Mouse (Mus musculus): Measurements from ENCODE around the gene Myo1f.

Gene Myo1f

DNA sequence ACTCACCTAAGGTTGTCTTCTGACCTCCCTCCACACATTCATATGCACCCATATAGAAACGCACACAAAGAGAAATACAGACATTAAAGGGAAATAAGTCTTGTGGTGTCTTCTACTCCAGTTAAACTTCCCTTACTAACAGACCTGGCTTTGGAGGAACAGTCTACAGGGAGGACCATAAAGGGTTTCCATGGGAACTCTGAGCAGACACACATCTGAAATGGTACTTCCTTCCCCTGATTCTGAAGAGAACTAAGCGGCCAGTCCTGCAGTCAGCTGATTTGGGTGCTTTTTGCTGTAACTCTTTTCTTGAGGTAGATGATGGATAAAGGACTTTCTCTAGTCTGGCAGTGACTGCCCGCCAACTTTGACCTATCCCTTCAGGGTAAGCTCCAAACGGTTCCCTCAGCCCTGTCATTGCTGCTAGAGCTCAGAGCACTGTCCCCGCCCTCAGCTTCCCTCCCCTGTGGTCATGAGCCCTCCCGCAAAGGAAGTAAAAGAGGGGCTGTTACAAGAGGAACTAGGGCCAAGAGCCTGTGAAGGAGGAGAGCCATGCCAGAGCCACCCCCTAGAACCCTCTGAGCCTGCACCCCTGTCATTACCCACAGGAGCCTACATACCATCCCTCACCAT, at the start of gene Myo1f:
Myo1f (plus strand) TSS at position 485 of the 633 bp plus-strand sequence.
- no peak for DNase-seq (ENCODE audit: extremely low read depth, insufficient read length, low spot score)

DNA sequence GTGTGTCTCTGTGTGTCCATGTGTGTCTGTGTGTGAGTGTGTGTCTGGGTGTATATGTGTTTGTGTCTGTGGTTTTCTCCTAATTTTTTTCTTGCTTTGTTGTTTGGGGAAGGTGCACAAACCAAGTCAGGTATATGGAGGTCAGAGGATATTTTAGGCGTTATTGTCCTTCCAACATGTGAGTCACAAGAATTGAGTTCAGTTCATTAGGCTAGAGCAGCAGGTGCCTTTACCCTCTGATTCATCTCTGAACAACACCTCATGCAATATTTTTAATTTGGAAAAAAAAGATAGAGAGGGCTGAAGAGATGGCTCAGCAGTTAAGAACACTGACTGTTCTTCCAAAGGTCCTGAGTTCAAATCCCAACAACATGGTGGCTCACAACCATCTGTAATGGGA, 47.1 kb upstream of the Myo1f start:
- DNase-seq (ENCODE audit: extremely low read depth, insufficient read length, low spot score): no peak

DNA sequence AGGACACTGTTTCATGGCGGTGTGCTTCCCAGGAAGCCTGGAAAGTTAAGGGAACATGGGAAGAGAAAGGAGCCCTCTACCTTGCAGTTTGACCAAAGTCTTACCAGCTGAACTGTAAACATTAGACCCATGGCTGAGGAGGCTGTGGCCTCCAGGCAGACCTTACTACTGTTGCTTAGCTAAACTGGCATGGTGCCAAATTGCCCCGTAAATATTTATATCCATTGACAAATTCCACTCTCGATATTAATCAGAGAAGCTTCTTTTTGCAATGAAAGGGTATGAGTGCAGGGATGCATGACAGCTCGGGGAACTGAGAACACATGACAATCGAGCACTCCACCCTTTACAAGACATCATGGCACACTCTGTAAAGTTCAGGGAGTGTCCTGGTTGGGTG, 45.3 kb upstream of the Myo1f start:
- DNase-seq (ENCODE audit: extremely low read depth, insufficient read length, low spot score): no peak

DNA sequence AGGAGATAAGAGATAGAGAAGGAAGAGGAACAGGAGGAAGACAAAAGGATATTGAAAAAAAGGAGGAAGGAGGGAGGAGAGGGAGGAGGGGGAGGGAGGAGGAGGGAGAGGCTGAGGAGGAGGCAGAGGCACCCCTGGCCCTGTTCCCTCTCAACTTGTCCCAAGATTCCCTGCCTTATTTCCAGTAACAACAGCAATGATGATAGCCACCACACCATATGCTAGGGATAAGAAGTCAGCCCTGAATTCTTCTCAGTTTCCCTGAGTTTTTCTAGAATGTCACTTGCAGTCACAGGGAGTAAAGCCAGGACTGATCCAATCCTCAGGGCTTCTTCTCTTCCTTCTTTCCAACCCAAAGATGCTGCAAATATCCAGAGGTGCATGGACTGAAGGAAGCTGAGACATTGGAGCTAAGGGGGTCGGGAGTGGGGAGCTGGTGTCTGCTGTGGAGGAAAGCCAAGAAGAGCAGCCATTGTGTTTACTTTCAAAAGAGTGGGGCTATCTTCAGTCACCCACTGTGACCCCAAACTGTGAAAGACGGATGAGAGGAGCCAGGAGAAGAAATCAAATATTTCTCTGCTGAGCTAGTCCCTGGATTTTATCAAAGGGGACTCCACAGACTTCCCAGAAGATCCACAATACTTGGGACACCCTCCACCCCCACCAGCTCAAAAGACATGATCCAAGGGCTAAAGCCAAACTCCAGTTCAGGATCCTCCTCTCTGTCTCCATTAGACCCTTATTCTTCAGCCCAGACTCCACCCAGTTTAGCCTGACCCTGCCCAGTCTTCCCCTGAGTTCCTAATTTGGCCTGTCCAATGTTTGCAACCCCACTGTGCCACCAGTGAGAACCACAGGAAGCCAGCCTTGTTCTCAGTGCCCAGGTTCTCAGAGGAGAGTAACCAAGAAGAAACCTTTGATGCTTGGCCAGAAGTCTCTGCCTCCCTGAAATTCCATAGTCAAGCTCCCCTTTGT, 42.8 kb upstream of the Myo1f start:
- no peak for DNase-seq (ENCODE audit: extremely low read depth, insufficient read length, low spot score)

DNA sequence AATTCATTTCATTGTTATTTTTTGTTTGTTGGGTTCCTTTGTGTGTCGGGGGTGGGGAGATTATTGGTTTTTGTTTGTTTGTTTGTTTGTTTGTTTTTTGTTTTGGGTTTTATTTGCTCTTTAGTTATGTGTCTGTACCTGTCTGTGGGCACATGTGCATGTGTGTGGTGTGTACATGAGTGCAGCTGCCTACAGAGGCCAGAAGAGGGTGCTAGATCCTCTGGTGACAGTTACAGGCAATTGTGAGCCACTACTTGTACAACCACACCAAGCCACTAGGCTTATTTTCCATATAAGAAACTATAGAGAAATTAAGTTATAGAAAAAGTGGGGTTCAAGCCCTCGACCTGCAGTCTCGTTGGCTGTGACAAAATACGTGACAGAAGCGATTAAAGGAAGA, 41.6 kb upstream of the Myo1f start:
- DNase-seq (ENCODE audit: extremely low read depth, insufficient read length, low spot score): no peak

DNA sequence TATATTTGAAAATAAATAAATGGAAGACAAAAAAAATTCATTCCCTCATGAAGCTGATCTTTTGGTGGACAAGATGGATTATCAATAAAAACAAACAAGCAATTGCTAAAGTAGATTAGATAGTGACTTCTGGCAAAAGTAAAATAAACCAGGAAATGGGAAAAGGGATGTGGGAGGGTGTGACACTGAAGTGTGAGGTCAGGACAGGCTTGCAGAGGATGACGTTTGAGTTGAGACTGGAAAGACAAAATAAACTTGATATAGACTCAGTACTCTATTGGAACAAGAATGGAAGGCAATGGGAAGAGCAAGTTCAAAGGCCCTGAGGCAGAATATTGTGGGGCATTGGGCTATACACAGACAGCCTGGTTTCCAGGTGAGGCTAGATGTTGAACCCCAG, 35.1 kb upstream of the Myo1f start:
- DNase-seq (ENCODE audit: extremely low read depth, insufficient read length, low spot score): no peak

DNA sequence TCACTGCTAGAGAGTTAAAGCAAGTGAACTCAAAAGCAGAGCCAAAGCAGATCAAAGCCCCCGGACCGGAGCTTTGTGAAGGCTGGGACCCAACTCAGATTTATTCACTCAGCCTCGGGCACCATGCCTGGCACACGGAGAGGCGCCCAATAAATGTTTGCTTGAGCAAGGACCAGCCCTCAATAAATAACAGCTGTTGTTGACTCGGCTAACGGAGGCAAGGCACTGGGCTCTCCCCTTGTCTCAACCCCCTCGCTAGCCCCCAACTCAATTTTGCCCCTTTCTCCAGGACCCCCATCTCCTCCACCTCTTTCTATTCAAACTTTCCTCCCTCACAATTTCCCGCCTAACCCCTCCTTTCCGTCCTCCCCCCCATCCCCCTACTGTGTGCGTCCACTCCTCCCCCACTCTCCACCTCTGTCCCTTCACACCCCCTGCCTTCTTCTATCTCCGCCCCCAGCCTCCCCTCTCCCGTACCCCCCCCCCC, 32.0 kb upstream of the Myo1f start:
- DNase-seq (ENCODE audit: extremely low read depth, insufficient read length, low spot score): no peak

DNA sequence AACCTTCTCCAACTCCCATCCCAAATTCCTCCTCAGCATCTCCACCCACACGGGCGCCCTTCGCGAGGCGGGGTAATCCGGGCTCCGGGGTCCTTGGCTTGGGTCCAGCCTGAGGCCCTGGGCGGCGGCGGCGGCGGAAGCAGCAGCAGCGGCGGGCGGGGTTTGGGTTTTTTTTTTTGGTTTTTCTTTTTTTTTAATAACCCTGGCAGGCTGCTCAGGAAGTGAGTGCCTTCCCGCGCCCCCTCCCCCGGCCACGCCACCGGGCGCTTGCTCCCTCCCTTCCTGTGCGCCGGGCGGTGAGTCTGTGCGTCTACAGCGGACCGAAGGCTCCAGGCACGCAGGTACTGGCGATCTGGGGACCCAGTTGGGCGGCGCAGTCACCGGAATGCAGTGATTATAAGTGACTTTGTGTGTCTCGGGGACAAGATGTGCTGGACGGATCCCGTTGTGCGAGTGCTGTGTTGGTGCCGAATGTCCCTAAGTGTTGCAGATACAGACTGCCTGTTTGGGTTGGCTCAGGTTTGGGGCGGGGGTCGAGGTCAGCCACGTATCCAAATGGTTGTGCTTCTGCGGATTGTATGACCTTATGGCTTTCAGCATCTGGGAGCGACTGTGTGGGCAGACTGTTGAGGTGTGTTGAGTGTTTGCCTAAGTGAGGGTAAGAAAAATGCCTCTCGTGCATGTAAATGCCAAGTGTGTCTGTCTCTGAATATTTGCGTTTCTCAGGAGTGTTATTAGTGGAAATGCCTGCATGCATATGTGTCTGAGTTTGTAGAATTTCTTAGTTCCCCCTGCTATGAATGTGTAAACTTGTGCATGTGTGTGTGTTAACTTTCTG, 31.4 kb upstream of the Myo1f start, which contains the start of gene Adamts10:
Adamts10 (plus strand) TSS at position 287 of the 838 bp plus-strand sequence.
- peak; percentile 74 for DNase-seq (ENCODE audit: extremely low read depth, insufficient read length, low spot score)

DNA sequence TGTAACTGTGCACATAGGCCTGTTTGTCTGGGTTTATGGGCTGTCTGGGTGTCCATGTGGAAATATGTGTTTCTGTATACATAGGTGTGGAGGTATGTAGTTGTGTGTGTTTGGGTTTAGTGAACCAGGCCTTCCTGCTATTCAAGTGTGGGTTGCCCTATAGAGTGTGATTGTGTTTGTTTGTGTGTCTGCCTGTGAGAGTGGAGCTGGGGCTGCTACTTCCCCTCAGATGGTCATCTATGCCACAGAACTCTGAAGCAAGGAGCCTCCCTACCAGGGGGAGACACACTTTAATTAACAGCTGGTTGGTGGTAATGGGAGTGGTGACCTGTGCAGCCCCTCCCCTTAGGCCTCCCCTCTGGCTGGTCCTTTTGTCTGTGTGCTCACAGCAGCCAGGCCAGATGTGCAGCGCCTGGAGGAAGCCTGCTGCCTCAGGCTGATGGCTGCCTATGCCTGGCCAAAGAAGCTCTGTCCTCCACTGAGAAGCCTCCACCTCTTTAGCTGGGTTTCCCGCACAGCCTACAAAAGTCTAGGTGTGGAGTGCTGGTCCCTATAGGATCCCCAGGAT, 30.6 kb upstream of the Myo1f start:
- DNase-seq (ENCODE audit: extremely low read depth, insufficient read length, low spot score): no peak

DNA sequence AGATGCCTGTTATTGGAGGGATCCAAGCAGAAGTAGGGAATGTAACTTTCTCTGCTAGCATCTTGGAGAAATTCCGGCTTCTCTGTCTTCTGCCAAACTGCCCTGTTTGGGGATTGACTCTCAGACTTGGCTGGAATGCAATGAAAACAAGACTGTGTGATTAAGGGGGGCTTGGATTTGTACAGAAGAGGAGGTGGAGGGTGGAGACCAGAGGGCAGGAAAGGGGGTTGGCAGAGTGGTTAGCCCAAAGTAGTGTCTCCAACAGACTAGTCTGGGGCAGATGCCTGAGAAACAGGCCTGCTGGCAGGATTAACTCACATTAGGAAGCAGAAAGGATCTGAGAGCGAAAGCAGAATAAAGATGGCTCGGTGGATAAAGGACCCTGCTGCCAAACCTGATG, 29.0 kb upstream of the Myo1f start:
- DNase-seq (ENCODE audit: extremely low read depth, insufficient read length, low spot score): no peak

DNA sequence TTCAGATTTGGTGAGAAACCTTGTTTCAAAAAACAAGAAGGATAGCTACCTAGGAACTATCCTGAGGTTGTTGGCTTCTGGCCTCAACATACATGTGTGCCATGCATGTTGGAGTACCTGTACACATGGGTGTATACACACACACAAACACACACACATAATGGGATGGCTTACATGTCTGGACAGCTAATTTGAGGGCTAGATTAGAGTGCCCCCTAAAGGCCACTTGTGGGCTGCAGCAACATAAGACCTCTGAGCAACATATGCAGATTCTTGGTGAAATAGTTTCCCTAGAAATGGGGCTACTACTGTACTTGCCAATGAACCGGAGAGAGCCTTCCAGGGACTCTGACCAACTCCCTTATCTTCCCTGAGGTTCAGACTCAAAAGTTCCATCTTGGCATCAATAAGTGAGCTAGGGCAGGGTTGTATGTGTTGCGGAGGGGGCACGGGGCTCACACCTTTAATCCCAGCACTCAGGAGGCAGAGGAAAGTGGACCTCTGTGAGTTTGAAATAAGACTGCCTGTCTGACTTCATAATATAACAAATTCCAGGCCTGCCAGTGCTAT, 16.3 kb upstream of the Myo1f start:
- no peak for DNase-seq (ENCODE audit: extremely low read depth, insufficient read length, low spot score)

DNA sequence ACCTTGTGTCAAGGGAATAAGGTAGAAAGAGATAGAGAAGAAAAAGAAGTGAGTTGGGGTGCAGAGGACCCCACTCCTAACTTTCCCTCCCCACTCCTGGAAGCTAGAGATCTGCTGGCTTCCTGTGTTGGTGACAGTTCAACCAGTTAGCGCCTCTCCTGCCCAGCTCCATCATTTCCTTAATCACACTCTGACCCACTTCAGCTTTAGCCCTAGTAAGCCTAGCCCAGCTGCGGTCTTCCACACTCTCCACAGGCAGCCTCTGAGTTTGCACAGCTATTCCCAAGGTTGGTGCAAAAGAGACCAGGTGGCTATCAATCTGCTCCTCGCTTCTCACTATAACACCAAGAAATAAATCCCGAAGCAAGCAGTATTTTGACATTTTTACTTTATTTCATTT, 15.6 kb upstream of the Myo1f start:
- DNase-seq (ENCODE audit: extremely low read depth, insufficient read length, low spot score): no peak

DNA sequence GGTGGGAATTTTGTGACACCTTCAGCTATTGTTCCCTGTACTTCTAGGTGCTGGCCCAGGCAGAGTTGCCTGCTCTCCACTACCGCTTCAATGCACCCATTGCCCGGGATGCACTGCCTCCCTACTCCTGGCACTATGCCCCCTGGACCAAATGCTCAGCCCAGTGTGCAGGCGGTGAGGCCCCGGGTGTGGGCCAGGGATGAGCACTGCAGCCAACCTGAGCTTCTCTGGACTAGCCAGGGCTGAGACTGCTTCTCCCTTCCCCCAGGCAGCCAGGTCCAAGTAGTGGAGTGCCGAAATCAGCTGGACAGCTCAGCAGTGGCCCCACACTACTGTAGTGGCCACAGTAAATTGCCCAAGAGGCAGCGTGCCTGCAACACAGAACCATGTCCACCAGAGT, 6.3 kb upstream of the Myo1f start:
- DNase-seq (ENCODE audit: extremely low read depth, insufficient read length, low spot score): no peak

DNA sequence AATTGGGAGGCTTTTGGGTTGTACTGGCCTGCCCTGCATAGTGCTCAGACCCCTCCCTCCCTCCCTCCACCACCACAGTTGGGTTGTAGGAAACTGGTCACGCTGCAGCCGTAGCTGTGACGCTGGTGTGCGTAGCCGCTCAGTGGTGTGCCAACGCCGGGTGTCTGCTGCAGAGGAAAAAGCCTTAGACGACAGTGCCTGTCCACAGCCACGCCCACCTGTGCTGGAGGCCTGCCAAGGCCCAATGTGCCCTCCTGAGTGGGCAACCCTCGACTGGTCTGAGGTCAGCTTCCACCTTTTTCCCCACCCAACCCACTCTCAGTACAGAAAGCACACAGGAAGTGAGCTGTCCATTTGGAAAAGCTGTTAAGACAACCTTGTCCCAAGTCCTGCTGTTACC, 5.1 kb upstream of the Myo1f start:
- no peak for DNase-seq (ENCODE audit: extremely low read depth, insufficient read length, low spot score)

DNA sequence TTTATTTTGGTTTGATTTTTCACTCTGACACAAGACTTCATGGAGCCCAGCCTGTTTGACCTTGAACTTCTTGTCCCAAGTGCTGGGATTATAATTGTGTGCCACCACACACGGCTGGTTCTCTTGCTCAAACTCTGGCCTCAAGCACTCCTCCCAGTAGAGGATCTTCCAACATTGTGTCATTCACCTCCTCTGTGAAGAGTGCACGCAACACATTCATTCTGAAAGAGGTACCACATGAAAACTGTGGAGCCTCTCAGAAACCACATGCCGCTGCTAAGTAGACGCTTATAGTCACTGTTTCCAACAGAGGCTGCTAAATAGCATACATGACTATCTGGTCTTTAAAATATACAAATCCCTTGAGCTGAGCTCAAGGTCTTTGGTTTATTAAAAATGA, 3.4 kb upstream of the Myo1f start:
- DNase-seq (ENCODE audit: extremely low read depth, insufficient read length, low spot score): no peak

DNA sequence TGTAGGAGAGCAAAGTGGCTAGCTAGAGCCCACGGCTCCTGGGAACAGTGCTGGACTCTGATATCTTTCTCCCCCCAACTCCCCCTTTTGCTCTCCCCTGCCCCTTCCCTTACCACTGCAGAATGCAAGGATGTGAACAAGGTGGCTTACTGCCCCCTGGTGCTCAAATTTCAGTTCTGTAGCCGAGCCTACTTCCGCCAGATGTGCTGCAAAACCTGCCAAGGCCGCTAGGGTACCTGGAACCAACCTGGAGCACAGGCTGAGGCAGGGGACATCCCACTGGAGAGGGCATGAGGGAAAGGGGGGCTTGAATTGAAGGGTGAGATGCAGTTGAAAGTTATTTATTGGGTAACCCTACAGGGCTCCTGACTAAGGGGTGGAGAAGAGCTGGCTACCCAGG, 2.5 kb upstream of the Myo1f start:
- no peak for DNase-seq (ENCODE audit: extremely low read depth, insufficient read length, low spot score)

DNA sequence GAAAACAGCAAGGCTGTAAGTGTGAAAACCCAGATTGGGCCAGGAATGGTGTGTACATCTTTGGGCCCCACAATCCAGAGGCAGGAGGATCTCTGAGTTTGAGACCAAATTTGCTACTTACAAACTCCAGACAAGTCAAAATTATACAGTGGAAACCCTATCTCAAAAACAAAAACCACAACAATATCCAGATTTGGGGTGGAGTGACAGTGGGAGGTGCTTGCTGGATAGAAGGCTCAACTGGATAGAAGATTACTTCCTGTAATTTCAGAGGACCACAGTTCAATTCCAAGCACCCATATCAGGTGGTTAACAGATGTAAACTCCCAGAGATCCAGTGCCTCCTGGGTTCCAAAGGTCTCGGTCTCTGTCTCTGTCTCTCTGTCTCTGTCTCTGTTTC, 971 bp upstream of the Myo1f start:
- DNase-seq (ENCODE audit: extremely low read depth, insufficient read length, low spot score): no peak

DNA sequence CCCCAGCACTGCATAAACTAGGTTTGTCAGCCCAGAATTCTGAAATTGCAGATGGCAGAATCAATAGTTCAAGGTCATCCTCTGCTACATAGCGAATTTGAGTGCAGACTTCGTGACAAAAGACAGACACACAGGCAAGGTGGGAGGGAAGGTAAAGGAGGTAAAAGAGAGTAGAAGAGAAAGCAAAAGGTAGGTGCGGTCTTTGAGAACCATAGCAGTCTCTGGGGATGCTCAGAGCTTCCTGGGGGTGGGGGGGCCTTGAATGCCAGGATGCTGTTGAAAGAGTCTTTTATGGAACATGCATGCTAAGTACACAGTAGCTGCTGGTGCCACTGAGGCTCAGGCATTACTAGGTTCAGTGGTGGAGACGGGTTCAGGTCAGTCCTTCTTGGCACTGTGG, 2.4 kb downstream of the Myo1f start:
- DNase-seq (ENCODE audit: extremely low read depth, insufficient read length, low spot score): no peak

DNA sequence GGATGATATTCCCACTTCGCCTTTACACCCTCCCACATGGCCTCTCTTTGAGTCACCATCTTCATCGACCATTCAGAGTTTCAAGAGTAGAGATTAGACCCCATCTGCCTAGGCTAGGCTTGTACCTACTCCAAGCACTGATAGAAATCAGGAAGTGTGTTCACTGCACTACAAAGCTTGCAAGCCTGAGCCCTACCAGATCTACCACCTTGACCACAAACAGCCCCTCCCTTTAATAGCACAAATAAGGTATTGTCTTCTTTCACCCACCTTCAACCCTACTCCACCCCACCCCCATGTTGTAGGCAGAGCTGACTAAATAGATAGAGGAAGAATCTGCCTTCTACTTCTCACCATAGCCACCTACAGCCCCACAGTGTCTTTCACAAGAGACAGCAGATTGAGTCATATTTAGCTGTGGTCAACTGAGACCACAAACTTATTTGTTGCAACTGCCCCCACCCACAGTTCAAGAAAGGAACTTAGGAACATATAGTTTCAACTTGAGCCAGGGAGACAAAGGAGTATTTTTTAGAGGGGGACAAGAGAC, 8.1 kb downstream of the Myo1f start:
- DNase-seq (ENCODE audit: extremely low read depth, insufficient read length, low spot score): no peak

DNA sequence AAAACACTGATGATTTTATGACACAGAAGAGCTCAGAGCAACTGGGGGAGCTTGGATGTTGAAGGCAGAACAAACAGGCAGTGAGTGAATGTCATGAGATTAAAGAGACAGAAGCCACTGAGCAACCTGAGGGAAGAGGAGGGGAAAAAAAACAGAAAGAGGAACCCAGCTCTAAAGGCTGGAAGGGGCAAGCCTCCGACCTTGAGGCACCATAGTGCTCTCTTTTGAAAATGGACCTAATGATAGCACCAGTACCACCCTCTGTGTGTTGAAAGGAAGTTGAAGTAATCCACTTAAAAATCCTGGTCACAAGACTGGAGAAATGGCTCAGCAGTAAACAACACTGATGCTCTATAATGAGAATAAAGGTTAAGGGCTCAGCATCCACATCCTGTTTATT, 9.1 kb downstream of the Myo1f start:
- no peak for DNase-seq (ENCODE audit: extremely low read depth, insufficient read length, low spot score)

Measured in 3134 (cell line).